Mouse (Mus musculus): Measurements from ENCODE around the gene Tmco1.

The Tmco1 gene

GRCm38 (mm10) chr1:167374003-167374784 is 66.0 kb downstream of the Tmco1 start:
- peak; percentile 82 for DNase-seq (ENCODE audit: low spot score)

GRCm38 (mm10) chr1:167374942-167375341 is 66.8 kb downstream of the Tmco1 start:
- no peak for DNase-seq (ENCODE audit: low spot score)

- no peak for DNase-seq (ENCODE audit: low spot score)
These were observed 69.8 kb downstream of the Tmco1 start for GRCm38 (mm10) chr1:167378019-167378418.

- DNase-seq (ENCODE audit: low spot score): no peak
These were observed 71.6 kb downstream of the Tmco1 start for GRCm38 (mm10) chr1:167379751-167380150.

GRCm38 (mm10) chr1:167380223-167380622 is 72.0 kb downstream of the Tmco1 start:
- DNase-seq (ENCODE audit: low spot score): no peak

GRCm38 (mm10) chr1:167381050-167382015 is 73.2 kb downstream of the Tmco1 start:
- no peak for DNase-seq (ENCODE audit: low spot score)

GRCm38 (mm10) chr1:167382316-167382715 is 74.1 kb downstream of the Tmco1 start:
- DNase-seq (ENCODE audit: low spot score): no peak

GRCm38 (mm10) chr1:167382763-167383162 is 74.6 kb downstream of the Tmco1 start:
- no peak for DNase-seq (ENCODE audit: low spot score)

GRCm38 (mm10) chr1:167383178-167383577 is 75.0 kb downstream of the Tmco1 start:
- no peak for DNase-seq (ENCODE audit: low spot score)

Data from c-Kit-positive CD71-positive TER-119-positive erythroid progenitor cells, embryonic 14.5 days (primary cell).